Mouse (Mus musculus) heart, postnatal 10 days (tissue): Measurements from ENCODE around the gene Krtdap. TPM values are rescaled to one million over a fixed set of nuclear protein-coding genes. Genes with fewer than 3 reads are reported as not detected.
A peak's percentile ranks its signal among the peaks of the same experiment; 100 is the strongest.
"Not testable (repeated sequence)": the region's sequence is repeated elsewhere in the genome, so short reads cannot be mapped to it uniquely, and the experiment has no call there.

Experiments
- DNase-seq, 2 experiments: peaks; one replicate each; pipeline ENCODE4 v3.0.0; 2021
- intact Hi-C: fragments of 180-260 bp; cut with DNase I; formaldehyde crosslinking; loops from one replicate; pipeline ENCODE4 v1.15.1; 2025
- total RNA-seq, 2 experiments: library from RNA; stranded (reverse); gene quantifications; 2 replicates each; pipeline ENCODE4 v1.2.3; 2021

Gene Krtdap
- total RNA-seq, 2 experiments from 2014 or later: not detected

GRCm38 (mm10) chr7:30832684-30833083, 45.0 kb downstream of the Krtdap start:
- DNase-seq, intact Hi-C loops: not testable (repeated sequence)

- intact Hi-C loops: no loop called here
- no peak for DNase-seq
Measured at GRCm38 (mm10) chr7:30837277-30837676, 49.6 kb downstream of the Krtdap start.

- DNase-seq: peak in 1 of 2 experiments; percentile 11
- intact Hi-C loops: no loop called here
Measured at GRCm38 (mm10) chr7:30840306-30840705, 52.6 kb downstream of the Krtdap start.

Other genes with a start within 250 kb of the Krtdap start
- gene Hspb6, start 235.7 kb upstream of the Krtdap start, total RNA-seq: 100 to 1,000 TPM; 391 to 393 TPM
- 1 to 10 TPM; 2.7 to 4.8 TPM for gene Proser3, start 235.6 kb upstream of the Krtdap start, total RNA-seq
- gene Lin37, start 228.1 kb upstream of the Krtdap start, total RNA-seq: 10 to 100 TPM; 15.0 to 23.6 TPM
- gene U2af1l4, start 224.6 kb upstream of the Krtdap start, total RNA-seq: 10 to 100 TPM; 67.4 to 78.2 TPM
- gene Gm49396, start 224.6 kb upstream of the Krtdap start, total RNA-seq: 1 to 10 TPM; 1.7 to 1.8 TPM
- 10 to 100 TPM; 78.2 to 80.1 TPM for gene Psenen, start 224.3 kb upstream of the Krtdap start, total RNA-seq
- gene Igflr1, start 222.5 kb upstream of the Krtdap start, total RNA-seq: 1 to 10 TPM; 1.6 to 2.0 TPM
- gene Kmt2b, start 199.2 kb upstream of the Krtdap start, total RNA-seq: 10 to 100 TPM; 25.8 to 30.2 TPM
- gene Zbtb32, start 189.0 kb upstream of the Krtdap start, total RNA-seq: not detected
- gene Upk1a, start 175.0 kb upstream of the Krtdap start, total RNA-seq: under 1 TPM; 0.42 to 0.48 TPM
- 1,000 to 10,000 TPM; 4,137 to 4,381 TPM for gene Cox6b1, start 161.7 kb upstream of the Krtdap start, total RNA-seq
- not detected for gene Etv2, start 152.0 kb upstream of the Krtdap start, total RNA-seq
- 10 to 100 TPM; 58.8 to 60.3 TPM for gene Rbm42, start 137.6 kb upstream of the Krtdap start, total RNA-seq
- gene Haus5, start 122.9 kb upstream of the Krtdap start, total RNA-seq: 1 to 10 TPM; 6.7 to 7.7 TPM
- under 1 TPM in 1 of 2 experiments, not detected in 1; 0.67 TPM for gene Pmis2, start 116.3 kb upstream of the Krtdap start, total RNA-seq
- gene 2200002J24Rik, start 89.0 kb upstream of the Krtdap start, total RNA-seq: not detected
- under 1 TPM in 1 of 2 experiments, not detected in 1; 0.12 TPM for gene Atp4a, start 75.7 kb upstream of the Krtdap start, total RNA-seq
- gene Tmem147, start 58.4 kb upstream of the Krtdap start, total RNA-seq: 100 to 1,000 TPM; 229 to 244 TPM
- gene Gapdhs, start 44.2 kb upstream of the Krtdap start, total RNA-seq: not detected
- 1 to 10 TPM; 4.5 to 4.8 TPM for gene Sbsn, start 36.4 kb upstream of the Krtdap start, total RNA-seq
- 1 to 10 TPM; 5.8 to 8.1 TPM for gene Dmkn, start 24.1 kb upstream of the Krtdap start, total RNA-seq
- gene Ffar2, start 35.9 kb downstream of the Krtdap start, total RNA-seq: under 1 TPM; 0.35 to 0.57 TPM
- not detected for gene Ffar3, start 68.3 kb downstream of the Krtdap start, total RNA-seq
- under 1 TPM in 1 of 2 experiments, not detected in 1; 0.05 TPM for gene Ffar1, start 73.7 kb downstream of the Krtdap start, total RNA-seq
- gene Cd22, start 92.4 kb downstream of the Krtdap start, total RNA-seq: 1 to 10 TPM; 1.1 to 1.4 TPM
- under 1 TPM in 1 of 2 experiments, not detected in 1; 0.48 TPM for gene Mag, start 127.0 kb downstream of the Krtdap start, total RNA-seq
- gene Hamp2, start 136.8 kb downstream of the Krtdap start, total RNA-seq: 1 to 10 TPM; 1.5 to 4.1 TPM
- gene Hamp, start 156.1 kb downstream of the Krtdap start, total RNA-seq: 1 to 10 TPM; 5.2 to 6.6 TPM
- gene Usf2, start 168.9 kb downstream of the Krtdap start, total RNA-seq: 100 to 1,000 TPM in 1 of 2 experiments, 10 to 100 TPM in 1; 98.7 to 109 TPM
- 1 to 10 TPM; 4.1 to 4.7 TPM for gene Lsr, start 185.6 kb downstream of the Krtdap start, total RNA-seq
- gene Fam187b, start 185.9 kb downstream of the Krtdap start, total RNA-seq: under 1 TPM; 0.25 to 0.36 TPM